In the genomic region with DNA sequence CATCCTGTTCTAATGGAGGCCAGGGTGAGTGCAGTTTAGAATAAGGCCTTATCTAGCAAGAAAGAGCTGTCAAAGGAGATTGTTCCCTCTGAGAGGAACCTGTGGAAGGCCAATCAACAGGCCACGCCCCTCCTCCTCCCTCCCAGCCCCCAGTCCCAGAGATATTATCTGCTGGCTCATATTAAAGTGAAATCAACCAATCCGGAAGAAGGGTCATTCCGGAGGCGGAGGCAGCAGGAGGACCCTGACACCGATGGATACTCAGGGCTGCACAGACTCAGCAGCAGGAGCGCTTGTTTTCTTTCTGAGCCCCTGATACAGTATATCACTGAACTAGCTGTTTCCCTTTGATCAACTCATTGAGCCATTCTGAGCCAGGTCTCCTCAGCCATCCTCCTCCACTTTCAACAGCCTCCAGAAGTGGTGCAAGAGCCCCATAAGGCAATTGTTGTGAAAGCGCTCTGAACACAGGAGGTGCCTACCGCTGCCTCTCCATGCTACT, we compare ENCODE assay signal across 8 mouse cellular contexts. TPM values are rescaled to one million over a fixed set of nuclear protein-coding genes. Genes with fewer than 3 reads are reported as not detected.
DNase-seq lines count a peak whose midpoint lies in the region; ATAC-seq lines count a peak whose summit lies in the region.

No protein-coding gene starts in this region.

- H3K4me3 ChIP-seq in erythroblast, embryonic 14.5 days (replicated peaks): peak overlapping the region; percentile 89
- peak overlapping the region; percentile 4; the same call in 1 of the 2 replicates for H3K4me3 ChIP-seq in brown adipose tissue, adult 24 weeks (ENCODE audit: insufficient read depth, low read depth, low read length)
- no peak overlapping the region for H3K4me3 ChIP-seq in limb, embryonic 11.5 days (ENCODE audit: low read depth, low read length)
- peak overlapping the region; percentile 77 for H3K4me3 ChIP-seq in midbrain, embryonic 10.5 days

- no peak overlapping the region for H3K9ac ChIP-seq in limb, embryonic 11.5 days (ENCODE audit: low read length)

- 16% methylated on average over 8 of the region's 8 CpGs for WGBS in limb, embryonic 11.5 days
- 46% methylated on average over 8 of the region's 8 CpGs for WGBS in midbrain, embryonic 10.5 days

- DNase-seq in limb, embryonic 11.5 days (ENCODE audit: low spot score): no peak
- DNase-seq in midbrain, embryonic 10.5 days (ENCODE audit: low spot score): peak; percentile 34
- no peak for DNase-seq in testis, postnatal 14 days (ENCODE audit: low spot score)

- no peaks in the 10 kb centered on the region for H3K9me3 ChIP-seq in erythroblast, embryonic 14.5 days (ENCODE audit: control insufficient read depth, low read length)
- no peaks in the 10 kb centered on the region for H3K9me3 ChIP-seq in limb, embryonic 11.5 days (ENCODE audit: control insufficient read depth, low read length)
- no peaks in the 10 kb centered on the region for H3K9me3 ChIP-seq in midbrain, embryonic 10.5 days (replicated peaks)

- no peak overlapping the region for H3K27ac ChIP-seq in brown adipose tissue, adult 24 weeks (replicated peaks; ENCODE audit: low read depth, low read length)
- no peak overlapping the region for H3K27ac ChIP-seq in limb, embryonic 11.5 days (replicated peaks; ENCODE audit: low read depth, low read length)
- H3K27ac ChIP-seq in midbrain, embryonic 10.5 days (replicated peaks): no peak overlapping the region

- ATAC-seq in erythroblast, adult 5-6 weeks (replicated peaks; ENCODE audit: low FRiP score, poor library complexity, severe bottlenecking): no peak
- ATAC-seq in granulocyte monocyte progenitor cell, adult 5-6 weeks (replicated peaks; ENCODE audit: poor library complexity, severe bottlenecking): peak; percentile 52
- ATAC-seq in limb, embryonic 11.5 days (ENCODE audit: insufficient number of reproducible peaks, low FRiP score, low TSS enrichment, low read depth): no peak
- no peak for ATAC-seq in activated CD4-positive, CD25-positive, alpha-beta regulatory T cell, adult 4 months

- peak overlapping the region; percentile 20; the same call in 1 of the 2 replicates for H3K4me2 ChIP-seq in limb, embryonic 11.5 days (ENCODE audit: low read depth, severe bottlenecking)

- no peaks in the 10 kb centered on the region; the same call in 1 of the 2 replicates for H3K27me3 ChIP-seq in erythroblast, embryonic 14.5 days (ENCODE audit: control insufficient read depth)
- H3K27me3 ChIP-seq in limb, embryonic 11.5 days (ENCODE audit: control insufficient read depth, insufficient read depth, low read length): no peaks in the 10 kb centered on the region
- H3K27me3 ChIP-seq in midbrain, embryonic 10.5 days (ENCODE audit: low read depth, poor library complexity, severe bottlenecking): no peaks in the 10 kb centered on the region

- H3K4me1 ChIP-seq in erythroblast, embryonic 14.5 days (ENCODE audit: control insufficient read depth): peaks cover 84% of the 10 kb centered on the region
- peaks cover 12% of the 10 kb centered on the region for H3K4me1 ChIP-seq in brown adipose tissue, adult 24 weeks (ENCODE audit: control insufficient read depth, insufficient read depth, insufficient read length, low read length)
- H3K4me1 ChIP-seq in limb, embryonic 11.5 days (ENCODE audit: control insufficient read depth, insufficient read depth, low read length): peaks cover 4% of the 10 kb centered on the region
- peaks cover 64% of the 10 kb centered on the region for H3K4me1 ChIP-seq in midbrain, embryonic 10.5 days

- peaks cover 16% of the 10 kb centered on the region for H3K36me3 ChIP-seq in erythroblast, embryonic 14.5 days (ENCODE audit: control insufficient read depth)
- H3K36me3 ChIP-seq in limb, embryonic 11.5 days (ENCODE audit: control insufficient read depth, insufficient read depth, low read length): no peaks in the 10 kb centered on the region
- no peaks in the 10 kb centered on the region for H3K36me3 ChIP-seq in midbrain, embryonic 10.5 days

RNA-seq across cellular contexts. Expression of gene Atp8a1, which starts 2.0 kb away (rescaled TPM):
- 0.51 and 0.68 TPM in 2 replicates for polyA plus RNA-seq in erythroblast, embryonic 14.5 days (2012)
- 230 and 244 TPM in 2 replicates for total RNA-seq in erythroblast, adult 5-6 weeks (2015; ENCODE audit: low replicate concordance)
- total RNA-seq in erythroblast, adult 5-6 weeks (2017; ENCODE audit: low replicate concordance): 267 and 308 TPM in 2 replicates
- polyA plus RNA-seq in brown adipose tissue, adult 24 weeks (2012; ENCODE audit: insufficient read depth, insufficient read length, missing spikeins): 17.3 and 20.9 TPM in 2 replicates
- total RNA-seq in granulocyte monocyte progenitor cell, adult 5-6 weeks (2014; fragmentation: Nextera tagmentation): 33.8 and 39.3 TPM in 2 replicates
- total RNA-seq in granulocyte monocyte progenitor cell, adult 5-6 weeks (2017): 23.3 and 26.2 TPM in 2 replicates
- 5.7 and 7.7 TPM in 2 replicates for polyA plus RNA-seq in limb, embryonic 11.5 days (2014; fragmentation: Nextera tagmentation; extraction: Ambion mirVana)
- 21.3 and 29.6 TPM in 2 replicates for polyA plus RNA-seq in midbrain, embryonic 10.5 days (2016; fragmentation: Nextera tagmentation; extraction: Ambion mirVana)
- polyA plus RNA-seq in activated CD4-positive, CD25-positive, alpha-beta regulatory T cell, adult 4 months (2017; shearing (Covaris generic)): 1 to 10 TPM; 7.2 to 9.1 TPM
